Mouse (Mus musculus) heart, embryonic 16.5 days (tissue): Measurements from ENCODE around the gene Tiam1. TPM values are rescaled to one million over a fixed set of nuclear protein-coding genes. Genes with fewer than 3 reads are reported as not detected.

Experiments used
- polyA plus RNA-seq: library from polyadenylated mRNA; unstranded; fragments of >200 nt; fragmentation: Nextera tagmentation; extraction: Ambion mirVana; gene quantifications from 2 replicates; pipeline ENCODE4 v1.2.1, GENCODE M21; 2015

Tiam1 gene
- polyA plus RNA-seq, 1 experiment from 2014 or later, result 9.4 TPM

Other genes starting within 250 kb of the Tiam1 start
- 765 and 884 TPM in 2 replicates for gene Sod1, start 77.0 kb upstream of the Tiam1 start, polyA plus RNA-seq
- gene Scaf4, start 140.7 kb upstream of the Tiam1 start, polyA plus RNA-seq, result 17.0 and 19.8 TPM in 2 replicates
- 7.2 and 8.3 TPM in 2 replicates for gene Hunk, start 242.2 kb upstream of the Tiam1 start, polyA plus RNA-seq